10 mouse cellular contexts compared by ENCODE assay signal in the genomic region with DNA sequence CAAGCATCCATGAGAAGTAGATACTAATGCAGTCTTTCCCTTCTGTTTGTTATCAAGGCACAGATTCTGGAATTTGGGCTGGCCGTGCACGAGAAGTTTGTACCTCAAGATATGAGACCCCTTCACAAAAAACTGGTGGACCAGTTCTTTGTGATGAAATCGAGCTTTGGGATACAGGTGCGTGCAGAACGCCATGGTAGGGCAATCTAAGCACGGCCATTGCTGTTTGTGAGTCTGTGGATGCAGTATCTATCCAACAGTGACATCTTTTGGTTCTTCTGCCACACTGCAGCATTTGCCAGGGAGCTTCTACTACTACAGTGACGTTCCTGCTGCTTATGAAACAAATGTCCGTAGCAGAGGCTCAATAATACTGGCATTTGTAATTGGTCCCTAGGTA.
A peak's percentile ranks its signal among the peaks of the same experiment; 100 is the strongest.
DNase-seq lines count a peak whose midpoint lies in the region; ATAC-seq and TF ChIP-seq lines count a peak whose summit lies in the region.
"Had no signal": no experiment of that assay in that cellular context is flagged by ENCODE, and none has a peak within 500 bp of the region (broad histone marks: within the 10 kb centered on the region; RNA-seq: fewer than 3 reads in every experiment).

No protein-coding gene starts in this region.

- no peak overlapping the region for H3K4me3 ChIP-seq in left cerebral cortex, adult 2 months
- H3K4me3 ChIP-seq: heart, embryonic 15.5 days; midbrain, embryonic 12.5 days had no signal

- intact Hi-C loops in left cerebral cortex, adult 2 months (cut with DNase I), result loop anchor here (10.0 kb wide), 1 partner anchor 843 kb away; no protein-coding TSS in a partner anchor

- ATAC-seq in Patski, result peak; percentile 62

- peak; percentile 61 for TF ChIP-seq CTCF in left cerebral cortex, adult 2 months (IDR thresholded peaks at IDR 0.05)
- TF ChIP-seq CTCF in Patski (IDR thresholded peaks at IDR 0.05), result peak; percentile 85

- in situ Hi-C loops in Patski (cut with MboI; ENCODE audit: low pct_unique_long_range_greater_than_20kb), result no loop called here

- DNase-seq in cerebellum, adult 9-10 months, result peak; percentile 16
- no peak for DNase-seq in cerebellum, adult 8-10 months
- DNase-seq in left cerebral cortex, adult 2 months (ENCODE audit: extremely low spot score in 1 of 2, low spot score in 2 of 2), result no peak
- DNase-seq in left cerebral cortex, adult 11 months (ENCODE audit: low spot score), result no peak
- DNase-seq in Patski (ENCODE audit: low read depth, low spot score) (no peak), liver (no peak)
- DNase-seq in kidney, adult 9 months, result peak; percentile 36
- peak; percentile 45 for DNase-seq in naive thymus-derived CD4-positive, alpha-beta T cell, adult 2 months (ENCODE audit: low read depth)

- no peaks in the 10 kb centered on the region for H3K27me3 ChIP-seq in Patski
- H3K27me3 ChIP-seq: heart, embryonic 15.5 days; midbrain, embryonic 12.5 days had no signal

- POLR2A ChIA-PET in Patski (lab: Charles Lee), result interaction anchor here (0.6 kb wide), 1 partner anchor 446 kb away, joined by 3 read pairs; no protein-coding TSS in a partner anchor

- H3K27ac ChIP-seq in left cerebral cortex, adult 2 months, result peak overlapping the region; percentile 30; the same call in 1 of the 2 replicates
- H3K27ac ChIP-seq: heart, embryonic 15.5 days; midbrain, embryonic 12.5 days had no signal

- CTCF ChIA-PET in Patski (lab: Charles Lee), result interaction anchor here (0.8 to 1.9 kb wide), 4 partner anchors 14 to 622 kb away, joined by 3 to 4 read pairs (median 3); no protein-coding TSS in a partner anchor

Comparison
In these comparisons a context has a peak if more than half of its experiments do, and no peak if none do; other contexts are left out.
1. DNase-seq: peak in cerebellum, adult 9-10 months (single experiment), kidney, adult 9 months (single experiment) and naive thymus-derived CD4-positive, alpha-beta T cell, adult 2 months (single experiment); none in cerebellum, adult 8-10 months (single experiment), left cerebral cortex, adult 2 months (0 of 2), left cerebral cortex, adult 11 months (single experiment), Patski (single experiment) and liver (single experiment).